Mouse (Mus musculus) midbrain, postnatal 0 days (tissue): Measurements from ENCODE around the gene Upp2. TPM values are rescaled to one million over a fixed set of nuclear protein-coding genes. Genes with fewer than 3 reads are reported as not detected.

Experiments
- ATAC-seq: fragments of 200-750 bp; cut with Nextera tagmentation; 2 replicates; pipeline ENCODE4 v1.8.0; 2017; ENCODE audit warnings: moderate number of reproducible peaks, mild to moderate bottlenecking, moderate TSS enrichment, moderate library complexity; ENCODE audit not compliant: low FRiP score
- DNase-seq: peaks from one replicate; pipeline ENCODE4 v3.0.0-alpha.2; 2015; ENCODE audit warnings: low spot score
- H3K27ac ChIP-seq: fragments of 300-500 bp; sonication (generic); 2 replicates; pipeline ENCODE4 v1.5.1; 2014; ENCODE audit warnings: low read depth, mild to moderate bottlenecking, low read length, mixed read lengths
- H3K27me3 ChIP-seq: fragments of 300-500 bp; sonication (generic); 2 replicates; pipeline ENCODE4 v1.6.1; 2014; ENCODE audit warnings: low read length, control low read depth, mixed read lengths; ENCODE audit not compliant: insufficient read depth
- H3K36me3 ChIP-seq: fragments of 300-500 bp; sonication (generic); 2 replicates; pipeline ENCODE4 v1.6.1; 2014; ENCODE audit warnings: low read length, control low read depth, mixed read lengths; ENCODE audit not compliant: insufficient read depth
- H3K4me1 ChIP-seq: fragments of 300-500 bp; sonication (generic); 2 replicates; pipeline ENCODE4 v1.6.1; 2014; ENCODE audit warnings: mild to moderate bottlenecking, control low read depth, antibody characterized with exemption, low read length, mixed read lengths; ENCODE audit not compliant: insufficient read depth
- H3K4me2 ChIP-seq: fragments of 300-500 bp; sonication (generic); 2 replicates; pipeline ENCODE4 v1.6.1; 2014; ENCODE audit warnings: low read depth, mild to moderate bottlenecking, low read length, mixed read lengths; ENCODE audit not compliant: poor library complexity, severe bottlenecking
- H3K4me3 ChIP-seq: fragments of 300-500 bp; sonication (generic); 2 replicates; pipeline ENCODE4 v1.5.1; 2014; ENCODE audit warnings: low read depth, mild to moderate bottlenecking, low read length, moderate library complexity
- H3K9ac ChIP-seq: fragments of 300-500 bp; sonication (generic); replicated peaks from 2 replicates; pipeline ENCODE4 v1.6.1; 2014; ENCODE audit warnings: mild to moderate bottlenecking, low read length, moderate library complexity, mixed read lengths; ENCODE audit not compliant: poor library complexity, severe bottlenecking
- H3K9me3 ChIP-seq: fragments of 300-500 bp; sonication (generic); 2 replicates; pipeline ENCODE4 v1.6.1; 2016; ENCODE audit warnings: low read length, control low read depth
- CTCF ChIP-seq: IDR thresholded peaks from 2 replicates; pipeline ENCODE4 v1.5.1; 2016; ENCODE audit warnings: antibody characterized with exemption, mild to moderate bottlenecking
- WGBS: fragments of 180-500 bp; shearing (Covaris S2); extraction: QIAGEN DNeasy Blood & Tissue Kit; methylation state at CpG from one replicate; pipeline ENCODE4 v1.1.7; 2014; 5-methylcytosine and 5-hydroxymethylcytosine counted together
- polyA plus RNA-seq: library from polyadenylated mRNA; unstranded; fragments of >200 nt; fragmentation: Nextera tagmentation; extraction: Ambion mirVana; gene quantifications from 2 replicates; pipeline ENCODE4 v1.2.1, GENCODE M21; 2015
- total RNA-seq: library from RNA; depleted of rRNA; stranded (reverse); fragments of >200 nt; gene quantifications from 2 replicates; pipeline ENCODE4 v1.2.3, GENCODE M21; 2014

The Upp2 gene
- total and polyA plus RNA-seq, 2 experiments from 2014 or later, result 11.6 TPM

- no peak for ATAC-seq
- H3K9ac ChIP-seq, result no peak overlapping the region
- H3K4me3 ChIP-seq, result no peak overlapping the region
- H3K27me3 ChIP-seq, result no peaks in the 10 kb centered on the region
- no peaks in the 10 kb centered on the region for H3K9me3 ChIP-seq
- H3K4me1 ChIP-seq, result 0 out of 2 replicates have a peak, but pooled peaks cover 3% of the 10 kb centered on the region
- no peak overlapping the region for H3K4me2 ChIP-seq
- no peak overlapping the region for H3K27ac ChIP-seq
- WGBS, result 41% methylated on average over 3 of the region's 3 CpGs
- H3K36me3 ChIP-seq, result no peaks in the 10 kb centered on the region
- TF ChIP-seq CTCF, result no peak
- DNase-seq, result no peak
Observed at GRCm38 (mm10) chr2:58552296-58552695, 14.8 kb upstream of the Upp2 start.

- no peak for ATAC-seq
- H3K27ac ChIP-seq, result no peak overlapping the region
- WGBS, result 88% methylated on average over 9 of the region's 9 CpGs
Observed at GRCm38 (mm10) chr2:58557045-58557845, 9.9 kb upstream of the Upp2 start.

GRCm38 (mm10) chr2:58562137-58562536 is 5.0 kb upstream of the Upp2 start:
- Histone ChIP-seq H3K36me3 (no peaks in the 10 kb centered on the region), H3K4me1 (peaks cover 8% of the 10 kb centered on the region), H3K27ac (no peak overlapping the region), H3K9ac (no peak overlapping the region), H3K27me3 (no peaks in the 10 kb centered on the region), H3K4me2 (no peak overlapping the region), H3K9me3 (no peaks in the 10 kb centered on the region), H3K4me3 (no peak overlapping the region)
- no peak for ATAC-seq
- DNase-seq, result no peak
- no peak for TF ChIP-seq CTCF
- 76% methylated on average over 4 of the region's 4 CpGs for WGBS

More at GRCm38 (mm10) chr2:58557045-58557845, 9.9 kb upstream of the Upp2 start:
- TF ChIP-seq CTCF, result no peak
- no peaks in the 10 kb centered on the region for H3K36me3 ChIP-seq
- no peak overlapping the region for H3K4me2 ChIP-seq
- DNase-seq, result no peak
- no peaks in the 10 kb centered on the region for H3K27me3 ChIP-seq
- no peaks in the 10 kb centered on the region for H3K9me3 ChIP-seq
- no peaks in the 10 kb centered on the region for H3K4me1 ChIP-seq
- no peak overlapping the region for H3K4me3 ChIP-seq
- H3K9ac ChIP-seq, result no peak overlapping the region

GRCm38 (mm10) chr2:58565267-58565666 is 1.8 kb upstream of the Upp2 start:
- no peak overlapping the region for H3K27ac ChIP-seq

GRCm38 (mm10) chr2:58566049-58566409 is 1.1 kb upstream of the Upp2 start:
- no peak for DNase-seq
- Histone ChIP-seq H3K9ac (peak overlapping the region; percentile 91), H3K4me3 (peak overlapping the region; percentile 89), H3K9me3 (no peaks in the 10 kb centered on the region), H3K27me3 (no peaks in the 10 kb centered on the region), H3K36me3 (no peaks in the 10 kb centered on the region), H3K27ac (peak overlapping the region; percentile 98), H3K4me1 (peaks cover 13% of the 10 kb centered on the region), H3K4me2 (peak overlapping the region; percentile 69)
- 7% methylated on average over 6 of the region's 6 CpGs for WGBS
- no peak for TF ChIP-seq CTCF
- ATAC-seq, result no peak

More at GRCm38 (mm10) chr2:58565267-58565666, 1.8 kb upstream of the Upp2 start:
- WGBS, result 44% methylated on average over 6 of the region's 6 CpGs
- DNase-seq (no peak), ATAC-seq (no peak)
- no peaks in the 10 kb centered on the region for H3K36me3 ChIP-seq
- H3K9ac ChIP-seq, result 0 out of 2 replicates have a peak overlapping the region, but pooled peaks have one; percentile 91
- peaks cover 13% of the 10 kb centered on the region for H3K4me1 ChIP-seq
- no peaks in the 10 kb centered on the region for H3K27me3 ChIP-seq
- TF ChIP-seq CTCF, result no peak
- H3K4me3 ChIP-seq, result peak overlapping the region; percentile 89
- H3K9me3 ChIP-seq, result no peaks in the 10 kb centered on the region
- peak overlapping the region; percentile 69 for H3K4me2 ChIP-seq

DNA sequence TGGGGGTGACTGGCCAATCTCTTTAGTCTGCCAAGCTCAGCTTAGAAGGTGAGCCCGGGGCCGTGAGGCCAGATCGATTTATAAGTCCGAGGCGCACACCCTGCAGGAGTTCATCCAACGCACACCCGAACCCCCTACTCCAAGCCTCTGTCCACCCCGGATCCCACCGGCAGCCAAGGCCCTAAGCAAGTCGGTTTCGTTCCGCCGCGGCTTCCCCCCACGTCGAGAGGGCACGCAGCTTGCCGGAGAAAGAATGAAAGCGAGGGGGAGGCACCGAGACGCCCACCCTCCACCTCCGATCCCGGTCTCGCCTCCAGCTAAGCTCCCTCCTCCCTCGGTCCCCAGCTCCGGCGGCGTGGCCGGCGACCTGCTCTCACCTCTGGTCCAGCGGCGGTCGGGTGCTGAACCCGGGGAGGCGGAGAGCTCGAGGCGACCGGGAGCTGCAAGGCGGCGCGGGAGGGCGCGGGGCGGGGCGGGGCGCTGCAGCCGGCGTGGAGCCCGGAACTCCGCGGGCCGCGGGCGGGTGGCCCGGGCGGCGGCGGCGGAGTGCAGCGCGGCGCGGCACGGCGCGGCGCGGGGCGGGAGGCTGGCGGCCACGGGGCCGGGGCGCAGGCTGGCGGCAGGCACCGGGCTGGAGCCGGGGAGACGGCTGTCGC is 560 bp upstream of the Upp2 start:
- DNase-seq, result peak; percentile 51
- 2% methylated on average over 52 of the region's 78 CpGs for WGBS

More for the DNA sequence above, 560 bp upstream of the Upp2 start:
- H3K4me3 ChIP-seq, result peak overlapping the region; percentile 89
- peak overlapping the region; percentile 69 for H3K4me2 ChIP-seq
- H3K9me3 ChIP-seq, result no peaks in the 10 kb centered on the region
- ATAC-seq, result peak; percentile 68
- H3K9ac ChIP-seq, result peak overlapping the region; percentile 91
- H3K4me1 ChIP-seq, result peaks cover 13% of the 10 kb centered on the region
- no peaks in the 10 kb centered on the region for H3K27me3 ChIP-seq
- TF ChIP-seq CTCF, result peak; percentile 22; the same call in 1 of the 2 replicates
- peak overlapping the region; percentile 98 for H3K27ac ChIP-seq
- no peaks in the 10 kb centered on the region for H3K36me3 ChIP-seq
